Mouse (Mus musculus): Measurements from ENCODE around the gene Cry2. TPM values are rescaled to one million over a fixed set of nuclear protein-coding genes. Genes with fewer than 3 reads are reported as not detected.

Cry2 gene
- polyA plus RNA-seq (2015; fragmentation: Nextera tagmentation; extraction: Ambion mirVana): 27.3 and 29.1 TPM in 2 replicates

GRCm38 (mm10) chr2:92433578-92434374 is at the start of gene Cry2:
Cry2 (minus strand) TSS chr2:92434043.

GRCm38 (mm10) chr2:92459921-92460707 is 26.3 kb upstream of the Cry2 start, which contains the start of gene Slc35c1:
Slc35c1 (minus strand) TSS chr2:92460538.

GRCm38 (mm10) chr2:92401091-92401561 is 32.7 kb downstream of the Cry2 start, which contains the start of gene Mapk8ip1:
Mapk8ip1 (minus strand) TSS chr2:92401263.

GRCm38 (mm10) chr2:92381901-92382588 is 51.8 kb downstream of the Cry2 start, which contains the start of gene 1700029I15Rik:
1700029I15Rik (plus strand) TSS chr2:92382538.

GRCm38 (mm10) chr2:92374514-92374913 is 59.3 kb downstream of the Cry2 start, which contains the start of the genes Pex16 and Large2:
Pex16 (plus strand) TSS chr2:92374676.
Large2 (minus strand) TSS chr2:92374869.

Small RNA genes within 50 kb of the gene (microRNA-seq; reads per million reads assigned to microRNA genes)
- gene Mir7000: 0.41 to 0.64 reads per million in 2 experiments

Other genes with a start within 250 kb of the Cry2 start
- gene Pex16, start 59.4 kb downstream of the Cry2 start, polyA plus RNA-seq (2015; fragmentation: Nextera tagmentation; extraction: Ambion mirVana): 34.8 and 52.8 TPM in 2 replicates
- gene Large2, start 59.2 kb downstream of the Cry2 start, polyA plus RNA-seq (2015; fragmentation: Nextera tagmentation; extraction: Ambion mirVana): 0.33 and 0.71 TPM in 2 replicates
- gene 1700029I15Rik, start 51.5 kb downstream of the Cry2 start, polyA plus RNA-seq (2015; fragmentation: Nextera tagmentation; extraction: Ambion mirVana): 1.6 and 2.6 TPM in 2 replicates
- gene Mapk8ip1, start 32.8 kb downstream of the Cry2 start, polyA plus RNA-seq (2015; fragmentation: Nextera tagmentation; extraction: Ambion mirVana): 17.5 and 18.2 TPM in 2 replicates
- gene Slc35c1, start 26.5 kb upstream of the Cry2 start, polyA plus RNA-seq (2015; fragmentation: Nextera tagmentation; extraction: Ambion mirVana): 5.1 and 5.9 TPM in 2 replicates
- 4.9 and 9.2 TPM in 2 replicates for gene Chst1, start 165.7 kb upstream of the Cry2 start, polyA plus RNA-seq (2015; fragmentation: Nextera tagmentation; extraction: Ambion mirVana)